Mouse (Mus musculus): ENCODE results near the gene Borcs8.

The Borcs8 gene

DNA sequence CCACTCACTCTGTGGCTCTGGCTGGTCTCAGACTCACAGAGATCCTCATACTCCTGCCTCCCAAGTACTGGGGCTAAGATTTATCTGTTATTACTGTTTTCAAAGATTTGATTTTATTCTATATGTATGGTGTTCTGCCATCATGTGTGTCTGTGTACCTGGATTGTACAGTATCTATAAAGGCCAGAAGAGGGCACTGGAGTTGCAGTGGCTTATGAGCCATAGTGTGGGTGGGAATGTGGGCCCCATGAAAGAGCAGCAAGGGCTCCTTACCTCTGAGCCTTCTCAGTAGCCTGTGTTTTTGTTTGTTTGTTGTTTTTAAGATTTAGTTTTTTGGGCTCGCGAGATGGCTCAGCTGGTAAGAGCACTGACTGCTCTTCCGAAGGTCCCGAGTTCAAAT lies 39.8 kb downstream of the Borcs8 start:
- DNase-seq (ENCODE audit: low read depth, low spot score) = no peak

DNA sequence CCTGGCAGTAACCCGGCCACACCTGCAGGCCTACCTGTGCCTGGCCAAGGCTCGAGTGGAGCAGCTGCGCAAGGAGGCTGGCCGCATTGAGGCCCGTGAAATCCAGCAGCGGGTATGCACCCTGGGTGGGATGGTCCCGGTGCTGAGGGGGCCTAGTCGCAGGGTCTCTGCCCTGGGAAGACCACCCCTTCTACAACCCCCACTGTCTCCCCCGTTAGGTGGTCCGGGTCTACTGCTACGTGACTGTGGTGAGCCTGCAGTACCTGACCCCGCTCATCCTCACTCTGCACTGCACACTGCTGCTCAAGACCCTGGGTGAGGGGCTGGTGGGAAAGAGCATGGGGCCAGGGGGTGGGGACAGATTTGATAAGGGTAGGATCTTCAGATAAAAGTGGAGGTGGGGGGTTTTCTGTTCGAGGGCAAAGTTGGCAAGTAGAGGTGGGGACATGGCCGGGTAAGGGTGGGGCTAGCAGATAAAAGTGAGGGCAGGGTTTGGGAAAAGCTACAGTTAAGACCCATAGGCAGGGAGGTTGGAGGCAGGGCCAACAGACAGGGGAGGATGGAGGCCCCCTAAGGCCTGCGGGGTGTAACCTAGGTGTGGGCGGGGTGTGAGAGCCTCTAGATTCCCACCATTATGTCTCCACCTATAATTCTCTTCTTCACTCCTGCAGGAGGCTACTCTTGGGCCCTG lies 42.1 kb downstream of the Borcs8 start:
- no peak for DNase-seq (ENCODE audit: low read depth, low spot score)

DNA sequence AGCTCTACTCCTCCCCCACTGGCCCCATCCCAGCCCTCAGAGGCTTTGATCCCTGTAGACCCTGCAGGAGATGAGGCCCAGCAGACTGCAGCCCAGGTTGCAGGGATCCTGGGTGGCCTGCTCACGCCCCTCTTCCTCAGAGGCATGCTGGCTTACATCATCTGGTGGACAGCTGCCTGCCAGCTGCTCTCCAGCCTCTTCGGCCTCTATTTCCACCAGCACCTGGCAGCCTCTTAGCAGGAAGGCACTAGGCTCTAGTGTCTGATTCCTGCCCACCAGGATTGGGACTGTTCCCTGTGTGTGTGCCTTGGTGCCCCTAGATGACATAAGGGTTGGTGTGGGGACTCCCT lies 42.6 kb downstream of the Borcs8 start:
- DNase-seq (ENCODE audit: low read depth, low spot score) = no peak

DNA sequence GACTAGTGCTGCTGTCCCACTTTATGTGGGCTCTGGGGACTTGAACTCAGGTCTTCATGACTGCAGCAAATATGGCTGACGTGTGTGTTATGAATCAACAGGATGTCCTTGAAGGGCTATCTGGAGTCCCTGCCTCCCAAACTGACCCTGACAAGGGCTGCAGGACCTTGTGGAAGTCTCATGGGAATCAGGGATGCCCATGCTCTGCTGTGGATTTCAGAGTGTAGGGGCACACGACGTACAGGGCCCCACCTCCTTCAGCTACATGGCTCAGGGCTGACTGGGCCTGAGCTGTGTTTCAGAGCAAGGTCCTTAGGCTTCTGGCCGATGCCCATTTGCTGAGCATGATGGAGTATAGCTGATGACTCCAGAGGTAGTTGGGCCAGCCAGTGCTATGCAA lies 43.9 kb downstream of the Borcs8 start:
- no peak for DNase-seq (ENCODE audit: low read depth, low spot score)

DNA sequence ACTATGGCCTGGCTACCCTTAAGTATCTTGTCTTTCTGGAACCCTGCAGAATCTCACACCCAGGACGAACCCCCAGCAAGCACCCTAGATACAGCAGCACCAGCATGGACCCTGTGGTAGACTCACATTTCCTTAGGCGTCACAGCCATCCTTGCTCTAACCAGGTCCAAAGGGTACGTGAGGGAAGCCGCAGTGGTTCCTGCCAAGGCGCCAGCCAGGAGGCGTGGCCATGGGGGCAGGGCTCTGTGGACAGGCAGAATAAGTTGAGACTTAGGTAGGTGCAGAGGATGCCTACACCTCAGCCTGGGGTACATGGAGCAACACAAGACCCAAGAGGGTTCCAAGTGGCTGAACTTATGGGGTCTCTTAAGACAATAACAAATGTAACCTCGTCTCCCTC lies 49.4 kb downstream of the Borcs8 start:
- no peak for DNase-seq (ENCODE audit: low read depth, low spot score)

DNA sequence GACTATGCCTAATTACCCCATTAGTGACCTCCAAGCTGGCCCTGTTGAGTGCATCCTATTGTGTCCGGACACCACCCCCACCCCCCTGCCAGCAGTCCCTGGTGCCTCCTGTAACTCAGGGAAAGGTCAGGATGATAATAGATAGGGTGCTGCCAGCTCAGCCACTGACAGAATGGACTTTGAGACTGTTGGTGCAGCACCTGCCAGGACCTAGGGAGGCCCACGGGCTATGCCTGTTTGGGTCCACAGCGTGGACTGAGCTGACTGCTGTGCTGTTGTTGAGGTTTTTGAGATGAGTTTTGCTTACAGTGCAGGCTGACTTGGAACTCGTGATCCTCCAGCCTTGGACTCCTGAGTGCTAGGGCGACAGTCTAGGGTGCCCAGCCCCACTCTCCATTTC lies 53.9 kb downstream of the Borcs8 start:
- DNase-seq (ENCODE audit: low read depth, low spot score) = no peak

DNA sequence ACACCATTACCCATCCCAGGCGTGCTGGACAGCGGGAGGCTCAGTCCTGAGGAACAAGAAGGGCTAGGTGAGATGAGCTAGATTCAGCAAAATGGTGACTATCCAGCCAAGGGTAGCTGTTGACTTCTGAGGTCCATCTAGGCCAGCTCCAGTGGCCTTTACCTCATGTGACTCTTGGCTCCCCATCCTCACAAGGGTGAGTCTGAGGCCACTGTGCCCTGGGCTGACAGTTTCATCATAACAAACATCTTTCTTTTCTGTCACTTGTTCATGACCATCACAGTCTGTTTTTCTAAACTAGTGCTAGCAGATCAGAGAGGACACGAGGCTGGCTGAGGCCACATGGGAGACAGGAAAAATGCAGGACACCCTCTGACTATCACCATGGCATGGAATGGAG lies 54.9 kb downstream of the Borcs8 start:
- no peak for DNase-seq (ENCODE audit: low read depth, low spot score)

DNA sequence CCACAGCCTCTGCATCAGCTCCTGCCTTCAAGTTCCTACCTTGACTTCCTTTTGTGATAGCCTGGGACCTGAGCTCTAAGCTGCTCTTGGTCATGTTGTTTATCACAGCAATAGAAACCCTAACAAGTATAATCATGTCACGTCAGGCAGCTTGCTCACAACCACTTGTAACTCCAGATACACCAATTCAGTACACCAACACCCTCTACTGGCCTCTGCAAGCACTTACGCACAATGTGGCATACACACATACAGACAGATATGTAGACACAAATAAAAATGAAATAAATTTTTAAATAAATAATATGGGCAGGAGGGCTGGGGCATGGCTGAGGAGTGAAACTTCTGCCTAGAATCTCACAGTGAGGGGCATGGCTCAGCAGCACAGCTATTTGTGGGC lies 56.5 kb downstream of the Borcs8 start:
- no peak for DNase-seq (ENCODE audit: low read depth, low spot score)

Measured in skeletal muscle tissue, adult 2 months (tissue).